Mouse (Mus musculus) ES-E14 (cell line): ENCODE measurements at regions not wholly inside any gene's neighbourhood (a gene's known extent, or its start where the extent isn't known, plus 50 kb on each side); places are given as distances from the start of the nearest gene placed in this dataset.

ENCODE experiments used
- CHD2 ChIP-seq: IDR thresholded peaks from 2 replicates; pipeline ENCODE4 v1.6.1; 2014; ENCODE audit warnings: mild to moderate bottlenecking, low read depth, low read length, inconsistent platforms
- MAFK ChIP-seq: IDR thresholded peaks from 2 replicates; pipeline ENCODE4 v1.6.1; 2014; ENCODE audit warnings: mild to moderate bottlenecking, low read depth, low read length, inconsistent platforms; ENCODE audit not compliant: insufficient read depth
- ZC3H11A ChIP-seq: IDR thresholded peaks from 2 replicates; pipeline ENCODE4 v1.6.1; 2012; ENCODE audit warnings: low read depth, mild to moderate bottlenecking, inconsistent platforms, low read length, borderline replicate concordance
- ZNF384 ChIP-seq: IDR thresholded peaks from 2 replicates; pipeline ENCODE4 v1.6.1; 2012; ENCODE audit warnings: low read depth, low read length, inconsistent platforms

DNA sequence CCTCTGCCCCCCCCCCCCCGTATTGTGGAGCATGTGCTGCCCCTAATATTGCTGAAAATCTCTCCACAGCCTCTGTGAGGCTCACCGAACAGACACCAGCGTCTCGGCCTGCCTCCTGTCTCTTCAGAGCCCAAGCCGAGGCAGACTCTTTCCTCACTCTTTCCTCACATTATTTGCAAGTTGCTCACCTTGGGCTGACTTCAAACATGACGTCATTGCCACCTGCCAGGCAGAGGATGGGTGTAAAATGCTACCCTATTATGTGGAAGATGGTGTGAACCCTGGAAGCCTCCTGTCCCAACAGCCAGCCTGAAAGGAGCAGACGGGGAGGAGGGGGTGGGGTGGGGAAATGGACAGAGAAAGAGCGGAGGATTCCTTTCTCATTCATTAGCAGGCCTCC lies 259.3 kb downstream of the Sox11 start:
- TF ChIP-seq ZNF384 = no peak
- no peak for TF ChIP-seq CHD2
- no peak for TF ChIP-seq ZC3H11A
- no peak for TF ChIP-seq MAFK
